Mouse (Mus musculus): Measurements from ENCODE around the gene Mtrex. TPM values are rescaled to one million over a fixed set of nuclear protein-coding genes. Genes with fewer than 3 reads are reported as not detected.
A peak's percentile ranks its signal among the peaks of the same experiment; 100 is the strongest.

Gene Mtrex
- polyA plus RNA-seq, 1 experiment: 10.6 TPM

DNA sequence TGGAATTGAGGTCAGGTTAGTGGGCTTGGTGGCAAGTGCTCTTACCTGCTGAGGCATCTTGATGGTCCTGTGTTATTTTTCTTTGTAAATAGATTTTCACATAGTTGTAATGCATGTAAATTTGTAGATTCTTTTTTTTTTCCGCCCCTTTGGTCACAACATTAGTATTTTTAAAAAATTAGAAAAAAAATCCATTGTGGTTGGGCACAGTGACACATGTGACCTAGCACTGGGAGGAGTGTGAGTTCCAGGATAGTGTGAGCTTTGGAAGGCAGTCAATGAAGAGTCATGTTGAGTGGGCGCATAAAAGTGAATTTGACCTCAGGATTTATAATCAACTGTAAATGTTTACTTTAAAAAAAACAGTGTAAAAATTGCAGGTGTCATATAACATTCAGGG, 66.8 kb downstream of the Mtrex start:
- Histone ChIP-seq H3K27me3 (replicated peaks; ENCODE audit: control insufficient read depth, insufficient read depth, low read length) (no peaks in the 10 kb centered on the region), H3K36me3 (ENCODE audit: control insufficient read depth, insufficient read depth, low read length) (peaks cover 4% of the 10 kb centered on the region), H3K4me3 (ENCODE audit: insufficient read depth, low read depth, low read length) (no peak overlapping the region), H3K4me1 (ENCODE audit: control insufficient read depth, insufficient read depth, low read length) (peaks cover 5% of the 10 kb centered on the region), H3K27ac (ENCODE audit: insufficient read depth, low read depth, low read length) (no peak overlapping the region)
- no peak for TF ChIP-seq CTCF (conservative IDR thresholded peaks at IDR 0.05; ENCODE audit: insufficient read depth, insufficient read length, low read depth, low read length)
- 90% methylated on average over 2 of the region's 2 CpGs for WGBS
- DNase-seq: no peak

- H3K4me3 ChIP-seq (ENCODE audit: insufficient read depth, low read depth, low read length): no peak overlapping the region
- H3K27ac ChIP-seq (ENCODE audit: insufficient read depth, low read depth, low read length): no peak overlapping the region
- no peak for TF ChIP-seq POLR2A (IDR thresholded peaks at IDR 0.05; ENCODE audit: low read depth, low read length)
- no peak for TF ChIP-seq CTCF (conservative IDR thresholded peaks at IDR 0.05; ENCODE audit: insufficient read depth, insufficient read length, low read depth, low read length)
- no peaks in the 10 kb centered on the region for H3K27me3 ChIP-seq (replicated peaks; ENCODE audit: control insufficient read depth, insufficient read depth, low read length)
- no peak for DNase-seq
- H3K36me3 ChIP-seq (ENCODE audit: control insufficient read depth, insufficient read depth, low read length): peaks cover 4% of the 10 kb centered on the region
- WGBS: 76% methylated on average over 21 of the region's 21 CpGs
- H3K4me1 ChIP-seq (ENCODE audit: control insufficient read depth, insufficient read depth, low read length): peaks cover 5% of the 10 kb centered on the region
These were observed 67.5 kb downstream of the Mtrex start for GRCm38 (mm10) chr13:112859574-112860134.

GRCm38 (mm10) chr13:112857921-112858320, 69.3 kb downstream of the Mtrex start:
- no peak overlapping the region for H3K27ac ChIP-seq (ENCODE audit: insufficient read depth, low read depth, low read length)
- no peak for TF ChIP-seq CTCF (conservative IDR thresholded peaks at IDR 0.05; ENCODE audit: insufficient read depth, insufficient read length, low read depth, low read length)
- TF ChIP-seq POLR2A (IDR thresholded peaks at IDR 0.05; ENCODE audit: low read depth, low read length): no peak
- peaks cover 3% of the 10 kb centered on the region; the same call in 1 of the 2 replicates for H3K36me3 ChIP-seq (ENCODE audit: control insufficient read depth, insufficient read depth, low read length)
- 87% methylated on average over 7 of the region's 7 CpGs for WGBS
- no peak for DNase-seq
- peaks cover 5% of the 10 kb centered on the region for H3K4me1 ChIP-seq (ENCODE audit: control insufficient read depth, insufficient read depth, low read length)
- no peaks in the 10 kb centered on the region for H3K27me3 ChIP-seq (replicated peaks; ENCODE audit: control insufficient read depth, insufficient read depth, low read length)
- H3K4me3 ChIP-seq (ENCODE audit: insufficient read depth, low read depth, low read length): no peak overlapping the region

DNA sequence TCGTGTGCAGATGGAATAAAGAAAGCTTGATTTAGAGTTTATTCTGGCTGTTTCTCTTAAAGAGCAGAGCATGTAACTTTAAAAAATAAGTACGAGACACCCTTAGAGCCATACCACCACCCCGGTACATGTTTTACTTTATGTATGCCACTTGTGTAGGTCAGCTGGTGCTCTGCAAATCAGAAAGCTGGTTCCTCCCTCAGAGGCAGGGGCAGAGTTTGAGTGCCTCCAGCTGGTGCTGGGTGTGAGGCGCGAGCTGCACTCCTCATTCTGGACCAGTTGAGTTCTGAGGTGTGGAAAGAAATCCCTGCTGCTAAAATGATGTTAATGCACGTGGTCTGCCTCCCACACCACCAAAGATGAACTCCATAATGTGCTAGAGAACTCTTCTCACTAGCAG, 72.8 kb downstream of the Mtrex start:
- H3K36me3 ChIP-seq (ENCODE audit: control insufficient read depth, insufficient read depth, low read length): no peaks in the 10 kb centered on the region
- no peak overlapping the region for H3K27ac ChIP-seq (ENCODE audit: insufficient read depth, low read depth, low read length)
- TF ChIP-seq POLR2A (IDR thresholded peaks at IDR 0.05; ENCODE audit: low read depth, low read length) (no peak), CTCF (conservative IDR thresholded peaks at IDR 0.05; ENCODE audit: insufficient read depth, insufficient read length, low read depth, low read length) (peak; percentile 21; the same call in 1 of the 2 replicates)
- no peak for DNase-seq
- H3K27me3 ChIP-seq (replicated peaks; ENCODE audit: control insufficient read depth, insufficient read depth, low read length): no peaks in the 10 kb centered on the region
- H3K4me1 ChIP-seq (ENCODE audit: control insufficient read depth, insufficient read depth, low read length): peaks cover 3% of the 10 kb centered on the region; the same call in 1 of the 2 replicates
- 49% methylated on average over 6 of the region's 6 CpGs for WGBS
- no peak overlapping the region for H3K4me3 ChIP-seq (ENCODE audit: insufficient read depth, low read depth, low read length)

DNA sequence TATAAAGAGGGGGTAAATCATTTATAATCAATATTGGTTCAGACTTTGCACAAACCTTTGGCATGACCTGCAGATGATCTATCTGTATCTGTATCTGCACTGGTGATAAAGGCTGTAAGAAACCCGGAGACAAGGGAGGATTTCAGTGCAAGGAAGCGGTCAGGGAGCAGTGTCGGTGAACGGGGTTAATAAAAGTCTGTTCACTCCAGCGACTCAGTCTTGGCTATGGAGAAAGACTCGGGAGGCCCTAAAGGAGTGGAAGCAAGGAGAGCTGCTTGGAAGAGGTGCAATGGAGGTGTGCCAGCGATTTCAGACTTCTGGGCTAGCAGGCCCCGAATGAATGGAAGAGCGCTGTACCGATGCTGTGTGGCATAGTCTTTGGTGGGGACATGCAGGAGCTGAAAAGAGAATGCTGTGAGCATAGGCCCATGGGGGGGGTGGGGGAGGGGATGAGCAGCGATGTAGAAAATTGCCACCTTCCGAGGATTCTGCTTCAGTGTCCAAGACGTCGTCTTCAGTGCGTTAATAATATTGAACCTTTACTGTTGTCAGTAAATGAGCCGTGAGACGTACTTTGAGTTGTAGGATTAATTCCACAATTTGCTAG, 73.4 kb downstream of the Mtrex start:
- H3K27ac ChIP-seq (ENCODE audit: insufficient read depth, low read depth, low read length): no peak overlapping the region
- WGBS: 43% methylated on average over 17 of the region's 17 CpGs

GRCm38 (mm10) chr13:112845931-112846330, 81.3 kb downstream of the Mtrex start:
- WGBS: 93% methylated on average over 3 of the region's 3 CpGs
- no peak for DNase-seq
- no peak overlapping the region for H3K27ac ChIP-seq (ENCODE audit: insufficient read depth, low read depth, low read length)

More for the DNA sequence above, 73.4 kb downstream of the Mtrex start:
- Histone ChIP-seq H3K36me3 (ENCODE audit: control insufficient read depth, insufficient read depth, low read length) (no peaks in the 10 kb centered on the region), H3K4me1 (ENCODE audit: control insufficient read depth, insufficient read depth, low read length) (peaks cover 3% of the 10 kb centered on the region; the same call in 1 of the 2 replicates), H3K4me3 (ENCODE audit: insufficient read depth, low read depth, low read length) (no peak overlapping the region), H3K27me3 (replicated peaks; ENCODE audit: control insufficient read depth, insufficient read depth, low read length) (no peaks in the 10 kb centered on the region)
- TF ChIP-seq CTCF (conservative IDR thresholded peaks at IDR 0.05; ENCODE audit: insufficient read depth, insufficient read length, low read depth, low read length): no peak
- TF ChIP-seq POLR2A (IDR thresholded peaks at IDR 0.05; ENCODE audit: low read depth, low read length): no peak
- DNase-seq: no peak

GRCm38 (mm10) chr13:112840241-112841087, 86.7 kb downstream of the Mtrex start:
- 88% methylated on average over 16 of the region's 16 CpGs for WGBS
- no peaks in the 10 kb centered on the region for H3K27me3 ChIP-seq (replicated peaks; ENCODE audit: control insufficient read depth, insufficient read depth, low read length)
- H3K4me3 ChIP-seq (ENCODE audit: insufficient read depth, low read depth, low read length): no peak overlapping the region
- no peaks in the 10 kb centered on the region for H3K36me3 ChIP-seq (ENCODE audit: control insufficient read depth, insufficient read depth, low read length)
- no peaks in the 10 kb centered on the region; the same call in 1 of the 2 replicates for H3K4me1 ChIP-seq (ENCODE audit: control insufficient read depth, insufficient read depth, low read length)
- DNase-seq: no peak
- TF ChIP-seq POLR2A (IDR thresholded peaks at IDR 0.05; ENCODE audit: low read depth, low read length) (no peak), CTCF (conservative IDR thresholded peaks at IDR 0.05; ENCODE audit: insufficient read depth, insufficient read length, low read depth, low read length) (no peak)
- no peak overlapping the region for H3K27ac ChIP-seq (ENCODE audit: insufficient read depth, low read depth, low read length)

More at GRCm38 (mm10) chr13:112845931-112846330, 81.3 kb downstream of the Mtrex start:
- Histone ChIP-seq H3K4me1 (ENCODE audit: control insufficient read depth, insufficient read depth, low read length) (peaks cover 3% of the 10 kb centered on the region; the same call in 1 of the 2 replicates), H3K27me3 (replicated peaks; ENCODE audit: control insufficient read depth, insufficient read depth, low read length) (no peaks in the 10 kb centered on the region), H3K36me3 (ENCODE audit: control insufficient read depth, insufficient read depth, low read length) (no peaks in the 10 kb centered on the region), H3K4me3 (ENCODE audit: insufficient read depth, low read depth, low read length) (no peak overlapping the region)
- TF ChIP-seq CTCF (conservative IDR thresholded peaks at IDR 0.05; ENCODE audit: insufficient read depth, insufficient read length, low read depth, low read length) (no peak), POLR2A (IDR thresholded peaks at IDR 0.05; ENCODE audit: low read depth, low read length) (no peak)
